Mouse (Mus musculus): ENCODE measurements at regions not wholly inside any gene's neighbourhood (a gene's known extent, or its start where the extent isn't known, plus 50 kb on each side); places are given as distances from the start of the nearest gene placed in this dataset.

DNA sequence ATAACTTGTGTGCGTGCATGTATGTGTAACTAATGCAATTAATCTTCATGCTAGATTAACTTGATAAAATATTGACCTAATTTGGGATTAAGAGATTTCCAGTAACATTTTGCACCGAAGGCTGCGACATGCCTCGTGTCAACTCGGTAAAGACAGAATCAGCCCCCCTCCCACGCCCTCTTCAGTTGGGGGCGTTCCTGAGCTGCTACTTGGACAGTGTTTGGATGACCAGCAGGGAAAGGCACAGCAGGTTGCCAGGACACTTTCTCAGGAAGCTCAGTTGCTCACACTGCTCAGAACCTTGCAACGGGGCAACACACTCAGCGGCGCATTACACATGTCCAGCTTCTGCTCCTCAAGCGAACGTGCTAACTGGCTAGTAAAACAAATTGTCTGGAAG is 326.2 kb upstream of the Fam241a start:
- TF ChIP-seq POLR2A (IDR thresholded peaks at IDR 0.05; ENCODE audit: low read depth, low read length): no peak
- no peak for TF ChIP-seq CTCF (IDR thresholded peaks at IDR 0.05; ENCODE audit: extremely low read depth, insufficient read length, insufficient replicate concordance, low read depth, low read length)

Measured in small intestine, adult 2 months (tissue).